Mouse (Mus musculus): ENCODE data around the gene Gm20431.

DNA sequence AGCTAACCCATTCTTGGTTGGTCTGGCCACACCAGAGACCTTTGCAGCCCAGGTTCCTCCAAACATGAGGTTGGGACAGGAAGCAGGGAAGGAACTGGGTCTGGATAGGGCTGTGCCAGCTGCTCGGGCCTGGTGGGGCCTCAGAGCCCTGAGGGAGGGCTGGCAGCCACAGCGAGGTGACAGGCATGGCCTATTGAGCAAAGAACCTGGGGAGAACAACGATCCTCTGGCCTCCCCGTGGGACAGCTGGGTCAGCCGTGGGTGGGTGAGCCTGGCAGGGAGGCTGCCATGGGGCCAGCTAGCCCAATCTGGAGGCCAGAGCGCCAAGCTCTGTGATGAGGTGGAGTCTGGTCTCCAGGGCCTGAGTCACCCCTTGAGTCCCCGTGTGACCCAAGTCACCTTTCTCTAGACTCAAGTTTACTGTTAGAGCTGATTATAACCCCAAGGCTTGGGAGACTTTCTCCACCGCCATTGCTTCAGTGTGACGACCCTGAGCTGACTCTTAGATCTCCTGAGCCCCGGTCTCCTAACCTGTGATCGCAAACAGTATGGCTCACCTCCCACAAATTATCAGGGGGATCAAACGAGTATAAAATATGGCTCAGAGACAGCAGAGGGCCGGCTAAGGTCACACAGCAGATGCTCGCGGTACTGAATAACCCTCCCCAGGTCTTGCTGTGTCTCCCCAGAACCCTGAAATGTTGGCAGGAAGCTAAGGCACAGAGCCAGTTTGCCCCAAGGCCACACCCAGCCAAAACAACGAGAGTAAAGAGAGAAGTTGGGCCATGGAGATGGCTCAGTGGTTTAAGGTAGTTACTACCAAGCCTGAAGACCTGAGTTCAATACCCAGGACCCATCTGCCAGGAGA lies 25.3 kb upstream of the Gm20431 start:
- no peak for TF ChIP-seq CTCF (IDR thresholded peaks at IDR 0.05; ENCODE audit: extremely low read depth, insufficient read length, insufficient replicate concordance, low read depth, low read length)
- no peak for TF ChIP-seq POLR2A (IDR thresholded peaks at IDR 0.05; ENCODE audit: low read depth, low read length)

All from small intestine, adult 2 months (tissue).